Mouse (Mus musculus): Measurements from ENCODE around the gene Mrps18a. TPM values are rescaled to one million over a fixed set of nuclear protein-coding genes. Genes with fewer than 3 reads are reported as not detected.

The Mrps18a gene
- total and polyA plus RNA-seq, 3 experiments = 99.4 to 140 (median 128) TPM

- DNase-seq = no peak
- TF ChIP-seq POLR2A (IDR thresholded peaks at IDR 0.05; ENCODE audit: insufficient read depth, low read depth, low read length) (no peak), CTCF (IDR thresholded peaks at IDR 0.05) (no peak), EP300 (IDR thresholded peaks at IDR 0.05; ENCODE audit: insufficient read depth, low read depth, low read length) (no peak)
- Histone ChIP-seq H3K27me3 (ENCODE audit: control insufficient read depth, insufficient read depth, low read length) (no peaks in the 10 kb centered on the region), H3K27ac (peak overlapping the region; percentile 97), H3K9ac (ENCODE audit: low read depth, low read length) (peak overlapping the region; percentile 74), H3K4me1 (ENCODE audit: control insufficient read depth, insufficient read depth, low read length) (peaks cover 10% of the 10 kb centered on the region), H3K4me3 (peak overlapping the region; percentile 70), H3K79me2 (replicated peaks; ENCODE audit: control insufficient read depth, insufficient read depth, low read length) (no peaks in the 10 kb centered on the region), H3K36me3 (ENCODE audit: control insufficient read depth, insufficient read depth, low read length) (no peaks in the 10 kb centered on the region)
- intact Hi-C loops (cut with DNase I) = loop anchor here (10.0 kb wide), 1 partner anchor 426 kb away; the partner anchor contains the start of gene 1600014C23Rik
- 0% methylated on average over 19 of the region's 19 CpGs for WGBS
Measured at GRCm38 (mm10) chr17:46161179-46161578, 50.4 kb downstream of the Mrps18a start.

- intact Hi-C loops (cut with DNase I) = loop anchor here (10.0 kb wide), 1 partner anchor 427 kb away; the partner anchor contains the start of gene 1600014C23Rik
- DNase-seq = no peak
- Histone ChIP-seq H3K27ac (peak overlapping the region; percentile 97), H3K9ac (ENCODE audit: low read depth, low read length) (peak overlapping the region; percentile 74), H3K4me3 (peak overlapping the region; percentile 70), H3K79me2 (replicated peaks; ENCODE audit: control insufficient read depth, insufficient read depth, low read length) (no peaks in the 10 kb centered on the region), H3K27me3 (ENCODE audit: control insufficient read depth, insufficient read depth, low read length) (no peaks in the 10 kb centered on the region), H3K4me1 (ENCODE audit: control insufficient read depth, insufficient read depth, low read length) (peaks cover 10% of the 10 kb centered on the region), H3K36me3 (ENCODE audit: control insufficient read depth, insufficient read depth, low read length) (no peaks in the 10 kb centered on the region; the same call in 1 of the 2 replicates)
- 36% methylated on average over 9 of the region's 9 CpGs for WGBS
- TF ChIP-seq CTCF (IDR thresholded peaks at IDR 0.05) (no peak), POLR2A (IDR thresholded peaks at IDR 0.05; ENCODE audit: insufficient read depth, low read depth, low read length) (no peak), EP300 (IDR thresholded peaks at IDR 0.05; ENCODE audit: insufficient read depth, low read depth, low read length) (no peak)
Measured at GRCm38 (mm10) chr17:46161710-46162109, 50.9 kb downstream of the Mrps18a start.

- intact Hi-C loops (cut with DNase I) = loop anchor here (10.0 kb wide), 1 partner anchor 428 kb away; the partner anchor contains the start of gene 1600014C23Rik
- TF ChIP-seq EP300 (IDR thresholded peaks at IDR 0.05; ENCODE audit: insufficient read depth, low read depth, low read length) = no peak
- no peak for TF ChIP-seq CTCF (IDR thresholded peaks at IDR 0.05)
- 0 out of 2 replicates have a peak, but pooled peaks have one; percentile 9 for TF ChIP-seq POLR2A (IDR thresholded peaks at IDR 0.05; ENCODE audit: insufficient read depth, low read depth, low read length)
- 74% methylated on average over 7 of the region's 7 CpGs for WGBS
- Histone ChIP-seq H3K79me2 (replicated peaks; ENCODE audit: control insufficient read depth, insufficient read depth, low read length) (no peaks in the 10 kb centered on the region), H3K4me1 (ENCODE audit: control insufficient read depth, insufficient read depth, low read length) (peaks cover 11% of the 10 kb centered on the region), H3K36me3 (ENCODE audit: control insufficient read depth, insufficient read depth, low read length) (no peaks in the 10 kb centered on the region; the same call in 1 of the 2 replicates), H3K27me3 (ENCODE audit: control insufficient read depth, insufficient read depth, low read length) (no peaks in the 10 kb centered on the region), H3K4me3 (peak overlapping the region; percentile 44; the same call in 1 of the 2 replicates), H3K27ac (peak overlapping the region; percentile 65), H3K9ac (ENCODE audit: low read depth, low read length) (no peak overlapping the region)
- no peak for DNase-seq
Measured at GRCm38 (mm10) chr17:46162551-46162950, 51.8 kb downstream of the Mrps18a start.

GRCm38 (mm10) chr17:46162951-46163421, 52.2 kb downstream of the Mrps18a start:
- peak in 1 of 2 experiments; percentile 56 for DNase-seq
- WGBS = 33% methylated on average over 9 of the region's 9 CpGs
- peak overlapping the region; percentile 44; the same call in 1 of the 2 replicates for H3K4me3 ChIP-seq
- H3K27ac ChIP-seq = peak overlapping the region; percentile 65
- peak overlapping the region; percentile 40 for H3K9ac ChIP-seq (ENCODE audit: low read depth, low read length)
- no peaks in the 10 kb centered on the region for H3K79me2 ChIP-seq (replicated peaks; ENCODE audit: control insufficient read depth, insufficient read depth, low read length)
- peaks cover 11% of the 10 kb centered on the region for H3K4me1 ChIP-seq (ENCODE audit: control insufficient read depth, insufficient read depth, low read length)
- no peaks in the 10 kb centered on the region; the same call in 1 of the 2 replicates for H3K36me3 ChIP-seq (ENCODE audit: control insufficient read depth, insufficient read depth, low read length)
- H3K27me3 ChIP-seq (ENCODE audit: control insufficient read depth, insufficient read depth, low read length) = no peaks in the 10 kb centered on the region
- intact Hi-C loops (cut with DNase I) = loop anchor here (10.0 kb wide), 1 partner anchor 428 kb away; the partner anchor contains the start of gene 1600014C23Rik
- TF ChIP-seq EP300 (IDR thresholded peaks at IDR 0.05; ENCODE audit: insufficient read depth, low read depth, low read length) (0 out of 2 replicates have a peak, but pooled peaks have one; percentile 12), CTCF (IDR thresholded peaks at IDR 0.05) (no peak)

GRCm38 (mm10) chr17:46164301-46164700, 53.5 kb downstream of the Mrps18a start:
- H3K9ac ChIP-seq (ENCODE audit: low read depth, low read length) = no peak overlapping the region
- no peaks in the 10 kb centered on the region; the same call in 1 of the 2 replicates for H3K36me3 ChIP-seq (ENCODE audit: control insufficient read depth, insufficient read depth, low read length)
- intact Hi-C loops (cut with DNase I) = loop anchor here (10.0 kb wide), 1 partner anchor 430 kb away; the partner anchor contains the start of gene 1600014C23Rik
- whole genome bisulfite sequencing = 90% methylated on average over 8 of the region's 8 CpGs
- no peaks in the 10 kb centered on the region for H3K79me2 ChIP-seq (replicated peaks; ENCODE audit: control insufficient read depth, insufficient read depth, low read length)
- DNase-seq = no peak
- H3K4me1 ChIP-seq (ENCODE audit: control insufficient read depth, insufficient read depth, low read length) = peaks cover 13% of the 10 kb centered on the region
- H3K27ac ChIP-seq = no peak overlapping the region
- TF ChIP-seq CTCF (IDR thresholded peaks at IDR 0.05) = no peak
- TF ChIP-seq EP300 (IDR thresholded peaks at IDR 0.05; ENCODE audit: insufficient read depth, low read depth, low read length) = no peak
- TF ChIP-seq POLR2A (IDR thresholded peaks at IDR 0.05; ENCODE audit: insufficient read depth, low read depth, low read length) = no peak
- H3K4me3 ChIP-seq = no peak overlapping the region
- no peaks in the 10 kb centered on the region for H3K27me3 ChIP-seq (ENCODE audit: control insufficient read depth, insufficient read depth, low read length)

- no peak overlapping the region for H3K4me3 ChIP-seq
- no peak overlapping the region for H3K9ac ChIP-seq (ENCODE audit: low read depth, low read length)
- TF ChIP-seq POLR2A (IDR thresholded peaks at IDR 0.05; ENCODE audit: insufficient read depth, low read depth, low read length) (no peak), CTCF (IDR thresholded peaks at IDR 0.05) (no peak), EP300 (IDR thresholded peaks at IDR 0.05; ENCODE audit: insufficient read depth, low read depth, low read length) (no peak)
- H3K79me2 ChIP-seq (replicated peaks; ENCODE audit: control insufficient read depth, insufficient read depth, low read length) = no peaks in the 10 kb centered on the region
- no peak for DNase-seq
- H3K36me3 ChIP-seq (ENCODE audit: control insufficient read depth, insufficient read depth, low read length) = no peaks in the 10 kb centered on the region; the same call in 1 of the 2 replicates
- H3K4me1 ChIP-seq (ENCODE audit: control insufficient read depth, insufficient read depth, low read length) = peaks cover 11% of the 10 kb centered on the region
- no peak overlapping the region for H3K27ac ChIP-seq
- no peaks in the 10 kb centered on the region for H3K27me3 ChIP-seq (ENCODE audit: control insufficient read depth, insufficient read depth, low read length)
- 93% methylated on average over 10 of the region's 10 CpGs for WGBS
- intact Hi-C loops (cut with DNase I) = loop anchor here (5.0 to 10.0 kb wide), 2 partner anchors 38 to 430 kb away; partner anchors contain the start of genes 1600014C23Rik, Polh and Xpo5
Measured at GRCm38 (mm10) chr17:46164791-46165190, 54.0 kb downstream of the Mrps18a start.
